Mouse (Mus musculus) cortical plate, adult 2 months (tissue): ENCODE data around the gene Ccnc.
A peak's percentile ranks its signal among the peaks of the same experiment; 100 is the strongest.

Experiments
- CTCF ChIP-seq: fragments of 200-500 bp; IDR thresholded peaks from 2 replicates; pipeline ENCODE4 v1.5.1; 2011; ENCODE audit warnings: mild to moderate bottlenecking, control low read depth, low read length; ENCODE audit not compliant: insufficient read depth; ENCODE audit errors: extremely low read depth
- POLR2A ChIP-seq: fragments of 200-500 bp; IDR thresholded peaks from 2 replicates; pipeline ENCODE4 v1.6.1; 2011; ENCODE audit warnings: mild to moderate bottlenecking, low read length, control low read depth; ENCODE audit not compliant: insufficient read depth; ENCODE audit errors: extremely low read depth

GRCm38 (mm10) chr4:21727615-21728165, at the start of gene Ccnc:
- no peak for TF ChIP-seq CTCF
- TF ChIP-seq POLR2A: peak; percentile 90
